Mouse (Mus musculus) cortical plate, adult 2 months (tissue): ENCODE results near the gene Dab1.

ENCODE experiments used
- CTCF ChIP-seq: fragments of 200-500 bp; IDR thresholded peaks from 2 replicates; pipeline ENCODE4 v1.5.1; 2011; ENCODE audit warnings: mild to moderate bottlenecking, control low read depth, low read length; ENCODE audit not compliant: insufficient read depth; ENCODE audit errors: extremely low read depth
- POLR2A ChIP-seq: fragments of 200-500 bp; IDR thresholded peaks from 2 replicates; pipeline ENCODE4 v1.6.1; 2011; ENCODE audit warnings: mild to moderate bottlenecking, low read length, control low read depth; ENCODE audit not compliant: insufficient read depth; ENCODE audit errors: extremely low read depth

DNA sequence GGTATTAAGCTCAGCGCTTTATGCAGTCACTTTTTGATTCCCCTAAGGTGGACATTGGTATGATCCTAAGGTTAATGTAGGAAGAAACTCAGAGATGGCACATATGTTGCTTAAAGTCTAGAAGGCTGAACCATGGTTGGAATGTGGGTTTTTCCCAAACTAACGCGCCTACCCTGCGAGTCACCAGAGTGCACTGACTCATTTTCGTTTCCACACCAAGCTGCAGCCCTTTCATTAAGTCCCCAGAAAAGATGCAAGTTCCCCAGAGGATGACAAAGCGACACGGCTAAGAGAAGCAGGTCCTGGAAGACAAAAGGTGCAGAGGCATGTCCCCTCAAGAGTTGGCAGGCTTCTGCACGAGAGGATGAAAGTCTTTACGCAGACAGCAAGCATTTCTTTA lies 39.1 kb upstream of the Dab1 start:
- no peak for TF ChIP-seq CTCF
- no peak for TF ChIP-seq POLR2A
